Mouse (Mus musculus) limb, embryonic 13.5 days (tissue): ENCODE measurements at regions not wholly inside any gene's neighbourhood (a gene's known extent, or its start where the extent isn't known, plus 50 kb on each side); places are given as distances from the start of the nearest gene placed in this dataset.

Source experiments
- ATAC-seq: fragments of 200-750 bp; cut with Nextera tagmentation; 2 replicates; pipeline ENCODE4 v1.8.0; 2017; ENCODE audit warnings: low read depth, moderate number of reproducible peaks, moderate TSS enrichment; ENCODE audit not compliant: low FRiP score
- H3K27ac ChIP-seq: fragments of 300-500 bp; sonication (generic); 2 replicates; pipeline ENCODE4 v1.5.1; 2015; ENCODE audit warnings: inconsistent platforms, mild to moderate bottlenecking, moderate library complexity
- H3K27me3 ChIP-seq: fragments of 300-500 bp; sonication (generic); 2 replicates; pipeline ENCODE4 v1.6.1; 2015; ENCODE audit warnings: mild to moderate bottlenecking, inconsistent platforms
- H3K36me3 ChIP-seq: fragments of 300-500 bp; sonication (generic); 2 replicates; pipeline ENCODE4 v1.6.1; 2015; ENCODE audit warnings: inconsistent platforms, mild to moderate bottlenecking, moderate library complexity
- H3K4me1 ChIP-seq: fragments of 300-500 bp; sonication (generic); 2 replicates; pipeline ENCODE4 v1.6.1; 2015; ENCODE audit warnings: inconsistent platforms
- H3K4me2 ChIP-seq: fragments of 300-500 bp; sonication (generic); replicated peaks from 2 replicates; pipeline ENCODE4 v1.6.1; 2015; ENCODE audit warnings: inconsistent platforms, mild to moderate bottlenecking, moderate library complexity
- H3K4me3 ChIP-seq: fragments of 300-500 bp; sonication (generic); 2 replicates; pipeline ENCODE4 v1.5.1; 2015; ENCODE audit warnings: moderate library complexity, mild to moderate bottlenecking, inconsistent platforms
- H3K9ac ChIP-seq: fragments of 300-500 bp; sonication (generic); 2 replicates; pipeline ENCODE4 v1.6.1; 2015; ENCODE audit warnings: mild to moderate bottlenecking, inconsistent platforms
- H3K9me3 ChIP-seq: fragments of 300-500 bp; sonication (generic); 2 replicates; pipeline ENCODE4 v1.6.1; 2016; ENCODE audit warnings: inconsistent platforms
- WGBS: fragments of 180-500 bp; shearing (Covaris S2); methylation state at CpG from one replicate; pipeline ENCODE4 v1.1.7; 2015; 5-methylcytosine and 5-hydroxymethylcytosine counted together

DNA sequence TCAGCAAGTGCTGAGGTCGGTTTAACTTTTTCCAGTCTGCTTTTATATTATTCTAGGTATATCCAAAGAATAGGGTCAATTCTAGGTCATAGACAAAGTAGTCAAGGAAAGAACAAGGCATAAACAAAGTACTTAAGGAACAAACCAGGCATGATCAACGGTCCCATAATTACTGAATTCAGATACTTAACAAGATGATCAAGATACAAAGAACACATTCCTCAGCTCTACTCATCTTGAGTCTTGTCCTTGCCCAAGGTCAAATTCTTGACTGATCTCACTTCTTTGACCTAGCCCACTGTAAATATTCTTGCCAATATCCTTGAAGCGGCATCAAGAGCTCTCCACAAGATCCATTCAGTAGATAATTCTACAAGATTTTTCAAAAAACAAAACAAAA lies 458.1 kb upstream of the Nr5a2 start:
- no peak overlapping the region for H3K27ac ChIP-seq
- no peaks in the 10 kb centered on the region for H3K27me3 ChIP-seq
- WGBS: 73% methylated on average over 3 of the region's 3 CpGs
- H3K36me3 ChIP-seq: no peaks in the 10 kb centered on the region
- no peak overlapping the region for H3K4me3 ChIP-seq
- H3K9ac ChIP-seq: no peak overlapping the region
- H3K4me1 ChIP-seq: no peaks in the 10 kb centered on the region
- no peaks in the 10 kb centered on the region for H3K9me3 ChIP-seq
- no peak for ATAC-seq
- H3K4me2 ChIP-seq: no peak overlapping the region

DNA sequence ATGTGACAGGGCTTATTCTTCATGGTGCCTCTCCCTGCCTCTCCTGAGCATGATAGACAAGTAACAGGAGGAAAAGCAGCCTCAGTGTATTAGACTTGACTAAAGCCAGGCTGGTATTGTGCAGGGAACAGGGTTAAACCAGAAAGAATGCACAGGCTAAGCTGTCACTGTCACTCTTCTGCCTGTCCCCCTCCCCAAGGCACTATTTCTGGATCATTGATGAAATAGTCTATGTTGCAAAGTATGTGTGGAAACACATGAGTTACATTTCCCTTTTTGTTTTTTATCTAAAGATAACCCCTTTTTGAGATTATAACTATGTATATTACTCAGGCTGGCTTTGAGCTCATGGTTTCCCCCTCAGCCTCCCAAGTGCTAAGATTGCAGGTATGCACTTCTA lies 436.5 kb upstream of the Nr5a2 start:
- Histone ChIP-seq H3K9ac (no peak overlapping the region), H3K27me3 (no peaks in the 10 kb centered on the region), H3K36me3 (no peaks in the 10 kb centered on the region), H3K4me3 (no peak overlapping the region), H3K27ac (no peak overlapping the region), H3K4me1 (no peaks in the 10 kb centered on the region), H3K9me3 (no peaks in the 10 kb centered on the region), H3K4me2 (no peak overlapping the region)
- no peak for ATAC-seq

DNA sequence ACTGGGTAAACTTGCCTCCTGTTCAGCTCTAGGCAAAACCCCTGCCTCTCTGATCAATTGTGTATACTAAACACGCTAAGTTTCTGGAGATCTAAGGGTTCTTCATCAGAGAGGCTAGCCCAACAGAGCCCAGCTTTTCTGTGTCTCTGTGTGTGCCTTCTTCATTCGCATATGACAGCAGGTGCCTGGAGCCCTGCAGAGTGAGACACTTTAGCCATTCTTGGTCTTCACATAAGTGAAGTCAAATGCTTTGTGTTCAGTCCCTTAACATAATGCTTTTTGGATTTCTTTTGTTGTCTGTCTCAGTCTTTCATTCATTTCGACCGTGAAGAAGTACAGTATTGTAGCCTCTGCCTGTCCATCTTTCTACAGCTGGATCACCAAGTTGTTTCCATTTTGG lies 427.3 kb upstream of the Nr5a2 start:
- ATAC-seq: no peak
- Histone ChIP-seq H3K9ac (no peak overlapping the region), H3K27ac (no peak overlapping the region; the same call in 1 of the 2 replicates), H3K4me2 (no peak overlapping the region), H3K27me3 (no peaks in the 10 kb centered on the region), H3K9me3 (no peaks in the 10 kb centered on the region), H3K4me1 (peaks cover 4% of the 10 kb centered on the region), H3K36me3 (no peaks in the 10 kb centered on the region), H3K4me3 (no peak overlapping the region)
- 75% methylated on average over 4 of the region's 4 CpGs for WGBS

DNA sequence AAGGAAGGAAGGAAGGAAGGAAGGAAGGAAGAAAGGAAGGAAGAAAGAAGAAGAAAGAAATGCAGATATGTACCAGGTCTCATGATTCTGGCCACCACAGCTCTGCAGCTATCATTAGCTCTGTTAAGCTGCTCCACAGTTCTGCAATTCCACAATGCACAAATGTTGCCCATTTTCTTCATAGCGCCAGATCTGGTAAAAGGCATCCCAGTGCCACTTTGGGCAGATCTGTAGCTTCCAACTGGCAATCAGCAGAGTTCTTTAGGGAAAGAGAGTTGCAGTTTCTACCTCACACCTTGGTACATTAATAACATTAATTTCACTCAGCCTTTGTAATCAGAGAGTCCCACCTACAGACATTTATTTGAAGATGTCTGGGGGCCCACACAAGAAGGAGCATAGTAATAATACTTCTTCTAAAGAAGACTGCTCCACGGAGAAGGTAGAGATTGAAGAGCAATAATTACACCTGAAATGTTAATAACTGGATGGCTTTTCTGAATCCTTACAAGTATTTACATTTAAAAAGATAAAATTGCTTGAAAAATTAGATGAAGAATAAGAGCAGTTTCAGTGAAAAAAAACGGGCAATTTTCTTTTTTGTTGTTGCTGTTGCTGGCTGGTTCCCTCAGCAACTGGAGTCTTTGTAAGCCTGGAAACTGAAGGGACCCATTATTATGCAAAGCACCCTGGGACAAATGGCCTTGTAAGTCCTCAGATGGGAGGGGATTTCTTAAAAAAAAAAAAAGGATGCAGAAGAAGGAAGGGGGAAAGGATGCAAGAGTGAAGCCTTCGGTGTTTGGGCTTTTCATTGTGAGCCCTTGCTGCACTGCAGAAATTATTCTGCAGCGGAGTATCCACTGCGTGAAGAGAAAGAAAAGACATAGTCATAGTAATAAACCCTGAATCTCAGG lies 418.1 kb upstream of the Nr5a2 start:
- Histone ChIP-seq H3K36me3 (no peaks in the 10 kb centered on the region), H3K9ac (no peak overlapping the region), H3K9me3 (no peaks in the 10 kb centered on the region), H3K4me3 (no peak overlapping the region), H3K27ac (no peak overlapping the region), H3K4me2 (no peak overlapping the region), H3K27me3 (0 out of 2 replicates have a peak, but pooled peaks cover 8% of the 10 kb centered on the region), H3K4me1 (peaks cover 42% of the 10 kb centered on the region)
- WGBS: 27% methylated on average over 6 of the region's 6 CpGs
- no peak for ATAC-seq

DNA sequence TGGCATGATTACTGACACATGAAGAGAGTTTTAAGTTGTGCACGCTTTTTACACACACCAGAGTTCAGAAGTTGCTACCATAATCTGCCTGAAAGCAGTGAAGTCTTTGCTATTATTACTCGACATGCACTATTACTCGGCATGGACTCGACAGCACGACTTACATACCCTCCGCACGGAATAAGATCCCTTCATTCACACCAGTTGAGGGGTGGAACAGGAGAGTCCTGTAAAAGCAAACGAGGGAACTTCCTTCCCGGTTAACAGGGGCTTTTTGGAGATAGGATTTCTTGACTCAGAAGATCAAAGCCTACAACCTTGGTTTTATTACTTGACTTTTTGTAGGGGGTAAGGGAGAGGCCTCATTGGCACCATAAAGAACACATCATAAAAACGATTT lies 416.4 kb upstream of the Nr5a2 start:
- Histone ChIP-seq H3K27ac (no peak overlapping the region), H3K4me2 (no peak overlapping the region), H3K9ac (no peak overlapping the region), H3K27me3 (0 out of 2 replicates have a peak, but pooled peaks cover 8% of the 10 kb centered on the region), H3K36me3 (no peaks in the 10 kb centered on the region), H3K9me3 (no peaks in the 10 kb centered on the region), H3K4me3 (no peak overlapping the region), H3K4me1 (peaks cover 52% of the 10 kb centered on the region)
- 17% methylated on average over 10 of the region's 10 CpGs for WGBS
- peak; percentile 54; the same call in 1 of the 2 replicates for ATAC-seq

DNA sequence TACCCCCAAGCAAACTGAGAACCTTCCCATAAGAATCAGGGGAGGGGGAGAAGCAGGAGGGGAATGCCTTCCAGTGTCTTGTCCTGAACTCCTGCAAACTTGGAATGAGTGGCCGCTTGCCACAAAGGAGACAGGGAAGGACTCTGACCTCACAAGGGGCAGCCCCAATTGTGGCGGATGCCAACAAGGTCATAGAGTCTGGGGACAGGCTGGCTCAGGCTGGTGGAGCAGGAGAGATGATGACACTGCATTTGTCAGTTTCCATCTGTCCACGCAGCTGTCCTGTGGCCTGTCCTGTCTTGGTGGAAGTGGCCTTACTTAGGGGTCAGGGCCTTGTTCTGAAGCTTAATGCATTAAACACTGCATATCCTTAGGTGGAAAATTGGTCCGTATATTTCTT lies 414.4 kb upstream of the Nr5a2 start:
- Histone ChIP-seq H3K9ac (no peak overlapping the region), H3K9me3 (no peaks in the 10 kb centered on the region), H3K4me1 (peaks cover 52% of the 10 kb centered on the region), H3K27ac (no peak overlapping the region; the same call in 1 of the 2 replicates), H3K36me3 (no peaks in the 10 kb centered on the region), H3K4me3 (no peak overlapping the region), H3K27me3 (0 out of 2 replicates have a peak, but pooled peaks cover 8% of the 10 kb centered on the region), H3K4me2 (no peak overlapping the region)
- WGBS: 76% methylated on average over 4 of the region's 4 CpGs
- no peak for ATAC-seq

DNA sequence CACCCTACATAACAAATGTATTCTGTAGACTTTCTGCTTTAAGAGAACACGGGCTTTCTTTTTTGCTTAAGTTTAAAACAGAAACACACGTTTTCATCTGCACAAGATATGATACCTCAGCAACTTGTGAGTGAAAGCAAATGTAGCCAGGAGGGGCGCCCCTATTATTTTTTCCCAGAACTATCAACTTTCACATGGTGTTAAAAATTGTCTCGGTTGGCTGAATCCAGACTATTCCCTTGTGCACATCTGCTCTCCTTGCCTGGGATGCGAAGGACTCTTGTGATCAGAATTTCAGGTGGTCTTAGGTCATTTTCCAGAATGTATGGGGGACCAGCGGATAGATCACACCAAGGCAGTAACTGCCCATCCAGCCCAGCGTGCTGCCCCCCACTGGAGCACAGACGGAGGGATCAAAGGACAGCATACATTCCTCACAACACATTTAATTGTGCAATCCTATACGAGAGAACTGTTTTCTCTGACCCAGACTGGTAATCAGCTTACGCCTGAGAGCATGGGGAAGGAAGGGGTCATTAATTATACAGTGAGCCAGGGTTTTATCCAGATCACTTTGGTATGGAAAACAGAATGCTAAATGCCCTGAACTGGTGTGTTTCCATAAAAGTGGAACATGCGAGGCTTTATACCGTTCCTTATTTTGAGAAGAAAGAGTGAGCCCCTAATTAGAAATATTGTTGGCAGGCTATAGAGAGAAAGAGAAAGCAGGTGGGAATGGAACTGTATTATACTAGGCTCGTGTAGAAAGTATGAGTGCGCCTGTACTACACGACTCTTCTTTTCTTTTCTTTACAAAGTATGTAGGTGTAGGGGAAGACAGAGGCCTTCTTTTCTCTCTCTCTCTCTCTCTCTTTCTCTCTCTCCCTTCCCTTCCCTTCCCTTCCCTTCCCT lies 413.5 kb upstream of the Nr5a2 start:
- peak overlapping the region; percentile 53; the same call in 1 of the 2 replicates for H3K27ac ChIP-seq
- H3K36me3 ChIP-seq: no peaks in the 10 kb centered on the region
- whole genome bisulfite sequencing: 19% methylated on average over 15 of the region's 15 CpGs

DNA sequence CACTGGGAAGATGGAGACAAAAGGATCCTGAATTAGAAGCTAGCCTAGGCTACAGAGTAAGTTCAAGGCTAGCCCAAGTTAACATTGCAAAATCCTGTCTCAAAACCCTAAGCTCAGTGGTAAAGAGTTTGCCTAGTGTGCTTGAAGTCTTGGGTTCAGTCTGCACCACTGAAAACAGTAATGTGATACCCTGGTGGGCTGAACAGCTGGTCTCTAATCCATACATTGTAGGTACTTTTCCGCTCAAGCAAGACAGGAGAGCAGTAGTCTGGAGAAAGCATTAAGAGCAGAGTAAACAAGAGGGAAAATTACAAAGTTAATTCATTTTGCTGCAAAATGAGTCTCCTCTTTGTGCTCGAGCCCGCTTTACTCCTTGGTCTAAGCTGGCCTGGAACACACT lies 412.0 kb upstream of the Nr5a2 start:
- Histone ChIP-seq H3K4me2 (no peak overlapping the region), H3K36me3 (no peaks in the 10 kb centered on the region), H3K4me3 (no peak overlapping the region), H3K27me3 (0 out of 2 replicates have a peak, but pooled peaks cover 7% of the 10 kb centered on the region), H3K27ac (peak overlapping the region; percentile 22; the same call in 1 of the 2 replicates), H3K4me1 (peaks cover 45% of the 10 kb centered on the region), H3K9ac (no peak overlapping the region), H3K9me3 (no peaks in the 10 kb centered on the region)
- 51% methylated on average over 3 of the region's 3 CpGs for WGBS
- no peak for ATAC-seq

More for the DNA sequence above, 413.5 kb upstream of the Nr5a2 start:
- Histone ChIP-seq H3K9ac (no peak overlapping the region), H3K4me1 (peaks cover 52% of the 10 kb centered on the region), H3K27me3 (0 out of 2 replicates have a peak, but pooled peaks cover 6% of the 10 kb centered on the region), H3K9me3 (no peaks in the 10 kb centered on the region), H3K4me2 (peak overlapping the region; percentile 35), H3K4me3 (no peak overlapping the region)
- ATAC-seq: peak; percentile 49

DNA sequence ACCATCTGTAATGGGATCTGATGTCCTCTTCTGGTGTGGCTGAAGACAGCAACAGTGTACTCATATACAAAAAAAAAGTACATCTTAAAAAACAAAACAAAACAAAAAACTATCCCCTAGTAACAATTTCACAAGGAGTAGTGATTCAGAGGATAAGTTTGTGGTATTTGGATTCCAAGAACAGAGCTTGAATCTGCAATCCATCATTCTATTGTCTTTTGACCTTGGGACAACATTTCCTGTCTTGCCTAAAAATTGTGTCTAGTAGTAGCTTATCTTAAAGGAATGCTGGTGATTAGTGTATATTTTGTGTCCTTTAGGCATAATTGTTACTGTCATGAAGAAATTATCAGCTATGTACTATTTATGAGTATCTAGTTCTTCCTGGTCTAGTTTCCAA lies 404.1 kb upstream of the Nr5a2 start:
- Histone ChIP-seq H3K27me3 (0 out of 2 replicates have a peak, but pooled peaks cover 3% of the 10 kb centered on the region), H3K4me1 (no peaks in the 10 kb centered on the region), H3K27ac (no peak overlapping the region), H3K9me3 (no peaks in the 10 kb centered on the region), H3K36me3 (no peaks in the 10 kb centered on the region), H3K9ac (no peak overlapping the region), H3K4me2 (no peak overlapping the region), H3K4me3 (no peak overlapping the region)
- ATAC-seq: no peak

DNA sequence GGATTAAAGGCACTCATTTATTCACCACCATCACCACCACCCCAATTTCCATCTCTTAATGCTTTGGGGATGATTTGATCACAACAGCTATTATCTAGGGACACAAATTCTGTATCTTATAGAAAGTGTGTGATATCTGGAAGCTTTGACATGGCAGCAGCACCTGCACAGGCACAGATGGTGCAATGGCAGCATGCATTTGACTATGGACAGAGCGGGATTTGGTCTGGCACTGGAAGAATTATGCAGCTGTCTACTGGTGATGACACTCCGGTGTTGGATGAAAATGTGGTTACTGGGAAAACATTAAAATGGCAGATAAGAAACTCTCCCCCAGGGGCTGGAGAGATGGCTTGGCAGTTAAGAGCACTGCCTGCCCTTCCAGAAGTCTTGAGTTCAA lies 403.7 kb upstream of the Nr5a2 start:
- Histone ChIP-seq H3K9me3 (no peaks in the 10 kb centered on the region), H3K4me2 (no peak overlapping the region), H3K9ac (no peak overlapping the region), H3K4me3 (no peak overlapping the region), H3K27ac (no peak overlapping the region), H3K36me3 (no peaks in the 10 kb centered on the region), H3K4me1 (no peaks in the 10 kb centered on the region), H3K27me3 (0 out of 2 replicates have a peak, but pooled peaks cover 3% of the 10 kb centered on the region)
- 94% methylated on average over 2 of the region's 2 CpGs for WGBS
- no peak for ATAC-seq

DNA sequence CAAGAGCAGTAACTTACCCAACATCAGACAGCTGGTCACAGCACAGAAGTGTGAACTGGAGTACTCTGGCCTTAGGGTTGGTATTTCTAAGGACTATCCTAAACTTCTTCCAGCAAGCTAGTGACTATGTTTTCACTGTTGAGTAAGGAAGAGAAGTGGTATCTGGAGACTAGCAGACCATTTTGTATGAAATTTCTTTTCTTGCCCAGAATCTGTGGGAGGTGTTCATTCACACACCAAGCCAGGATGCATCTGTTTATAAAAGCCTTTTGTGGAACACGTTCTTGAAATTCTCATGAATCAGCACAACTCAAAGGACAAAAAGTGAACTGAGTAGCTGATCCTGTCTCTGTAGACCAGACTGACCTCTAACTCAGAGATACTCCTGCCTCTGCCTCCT lies 403.3 kb upstream of the Nr5a2 start:
- Histone ChIP-seq H3K9ac (no peak overlapping the region), H3K4me1 (no peaks in the 10 kb centered on the region), H3K27me3 (0 out of 2 replicates have a peak, but pooled peaks cover 3% of the 10 kb centered on the region), H3K4me2 (no peak overlapping the region), H3K4me3 (no peak overlapping the region), H3K36me3 (no peaks in the 10 kb centered on the region), H3K9me3 (no peaks in the 10 kb centered on the region), H3K27ac (no peak overlapping the region)
- 84% methylated on average over 1 of the region's 1 CpGs for WGBS
- no peak for ATAC-seq
